Mouse (Mus musculus) bone marrow, adult 2 months (tissue): ENCODE measurements at regions not wholly inside any gene's neighbourhood (a gene's known extent, or its start where the extent isn't known, plus 50 kb on each side); places are given as distances from the start of the nearest gene placed in this dataset.

Experiments used
- H3K27ac ChIP-seq: fragments of 200-500 bp; 2 replicates; pipeline ENCODE4 v1.5.1; 2012; ENCODE audit warnings: low read depth, mild to moderate bottlenecking, control low read depth, inconsistent platforms, low read length; ENCODE audit not compliant: control insufficient read depth, poor library complexity, insufficient read depth
- H3K4me1 ChIP-seq: fragments of 200-500 bp; 2 replicates; pipeline ENCODE4 v1.6.1; 2011; ENCODE audit warnings: low read length; ENCODE audit not compliant: control insufficient read depth, insufficient read depth
- H3K4me3 ChIP-seq: fragments of 200-500 bp; replicated peaks from 2 replicates; pipeline ENCODE3; 2011; ENCODE audit warnings: mild to moderate bottlenecking, low read depth, low read length, control low read depth; ENCODE audit not compliant: control insufficient read depth
- CTCF ChIP-seq: fragments of 200-500 bp; IDR thresholded peaks from 2 replicates; pipeline ENCODE4 v1.5.1; 2011; ENCODE audit warnings: low read length, control low read depth; ENCODE audit not compliant: control insufficient read depth, insufficient read depth
- POLR2A ChIP-seq: fragments of 200-500 bp; IDR thresholded peaks from 2 replicates; pipeline ENCODE4 v1.6.1; 2011; ENCODE audit warnings: low read depth, mild to moderate bottlenecking, control low read depth, low read length, borderline replicate concordance; ENCODE audit not compliant: control insufficient read depth
- WGBS: fragments of 180-500 bp; shearing (Covaris S2); methylation state at CpG from one replicate; pipeline ENCODE4 v1.1.7; 2018; 5-methylcytosine and 5-hydroxymethylcytosine counted together

- H3K4me3 ChIP-seq, result no peak overlapping the region
- no peak for TF ChIP-seq POLR2A
- TF ChIP-seq CTCF, result no peak
- WGBS, result 51% methylated on average over 1 of the region's 1 CpGs
- no peaks in the 10 kb centered on the region for H3K4me1 ChIP-seq
- no peak overlapping the region for H3K27ac ChIP-seq
These were observed 315.9 kb downstream of the Tmem135 start for GRCm38 (mm10) chr7:89088141-89088540.

- H3K27ac ChIP-seq, result no peak overlapping the region
- H3K4me3 ChIP-seq, result no peak overlapping the region
- H3K4me1 ChIP-seq, result no peaks in the 10 kb centered on the region
- WGBS, result 60% methylated on average over 1 of the region's 1 CpGs
- no peak for TF ChIP-seq POLR2A
- TF ChIP-seq CTCF, result 0 out of 2 replicates have a peak, but pooled peaks have one; percentile 14
These were observed 317.7 kb downstream of the Tmem135 start for GRCm38 (mm10) chr7:89086348-89086747.

- TF ChIP-seq POLR2A (no peak), CTCF (no peak)
- Histone ChIP-seq H3K27ac (no peak overlapping the region), H3K4me3 (no peak overlapping the region), H3K4me1 (no peaks in the 10 kb centered on the region)
- WGBS, result 45% methylated on average over 7 of the region's 7 CpGs
These were observed 329.9 kb downstream of the Tmem135 start for GRCm38 (mm10) chr7:89073939-89074690.

GRCm38 (mm10) chr7:89070030-89070429 is 334.0 kb downstream of the Tmem135 start:
- H3K27ac ChIP-seq, result no peak overlapping the region
- no peak for TF ChIP-seq POLR2A
- no peak for TF ChIP-seq CTCF
- H3K4me1 ChIP-seq, result no peaks in the 10 kb centered on the region
- no peak overlapping the region for H3K4me3 ChIP-seq

- Histone ChIP-seq H3K4me1 (no peaks in the 10 kb centered on the region), H3K27ac (no peak overlapping the region), H3K4me3 (no peak overlapping the region)
- TF ChIP-seq CTCF, result no peak
- no peak for TF ChIP-seq POLR2A
- 82% methylated on average over 3 of the region's 3 CpGs for WGBS
These were observed 339.6 kb downstream of the Tmem135 start for GRCm38 (mm10) chr7:89064462-89064861.

- no peak for TF ChIP-seq POLR2A
- TF ChIP-seq CTCF, result no peak
- Histone ChIP-seq H3K4me1 (no peaks in the 10 kb centered on the region), H3K27ac (no peak overlapping the region), H3K4me3 (no peak overlapping the region)
- WGBS, result 85% methylated on average over 10 of the region's 10 CpGs
These were observed 340.4 kb downstream of the Tmem135 start for GRCm38 (mm10) chr7:89063630-89064029.

- H3K4me3 ChIP-seq, result no peak overlapping the region
These were observed 349.5 kb downstream of the Tmem135 start for GRCm38 (mm10) chr7:89054494-89054893.

GRCm38 (mm10) chr7:89051240-89051639 is 352.8 kb downstream of the Tmem135 start:
- 15% methylated on average over 5 of the region's 5 CpGs for WGBS
- TF ChIP-seq CTCF (no peak), POLR2A (no peak)
- H3K27ac ChIP-seq, result no peak overlapping the region
- H3K4me1 ChIP-seq, result no peaks in the 10 kb centered on the region
- H3K4me3 ChIP-seq, result no peak overlapping the region

More at GRCm38 (mm10) chr7:89054494-89054893, 349.5 kb downstream of the Tmem135 start:
- no peak overlapping the region for H3K27ac ChIP-seq
- no peaks in the 10 kb centered on the region for H3K4me1 ChIP-seq
- 74% methylated on average over 2 of the region's 2 CpGs for WGBS
- TF ChIP-seq POLR2A (no peak), CTCF (no peak)
